Mouse (Mus musculus): ENCODE measurements around the gene Olfr1313. TPM values are rescaled to one million over a fixed set of nuclear protein-coding genes. Genes with fewer than 3 reads are reported as not detected.
"Not testable (repeated sequence)": the region's sequence is repeated elsewhere in the genome, so short reads cannot be mapped to it uniquely, and the experiment has no call there.

Gene Olfr1313
- polyA plus RNA-seq (2015; fragmentation: Nextera tagmentation; extraction: Ambion mirVana) = not detected in 2 replicates

DNA sequence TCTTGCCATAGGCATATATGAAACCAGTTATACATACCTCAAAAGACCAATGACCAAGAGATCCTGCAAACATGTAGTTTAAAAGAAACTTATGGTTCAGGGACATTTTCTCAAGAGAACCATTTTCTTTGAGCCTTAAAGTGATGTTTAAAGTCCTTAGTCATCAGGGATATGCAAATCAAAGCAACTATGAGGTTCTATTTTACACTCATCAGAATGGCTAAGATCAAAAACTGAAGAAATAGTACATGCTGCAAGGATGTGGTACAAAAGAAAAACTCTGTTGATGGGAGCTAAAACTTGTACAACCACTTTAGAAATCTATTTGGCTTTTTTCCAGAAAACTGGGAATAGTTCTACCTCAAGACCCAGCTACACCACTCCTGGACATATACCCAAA lies at the start of gene Olfr1313:
Olfr1313 (minus strand) TSS at position 101 of the 400 bp plus-strand sequence.
- no peaks in the 10 kb centered on the region for H3K27me3 ChIP-seq (ENCODE audit: control insufficient read depth, insufficient read depth, low read length)
- no peaks in the 10 kb centered on the region for H3K36me3 ChIP-seq (ENCODE audit: control insufficient read depth, insufficient read depth, low read length)
- no peak within 1 kb of the TSS for H3K4me2 ChIP-seq (ENCODE audit: low read depth, low read length)
- H3K9me3 ChIP-seq (replicated peaks; ENCODE audit: control insufficient read depth, low read length) = no peaks in the 10 kb centered on the region
- no peak within 1 kb of the TSS for H3K9ac ChIP-seq (ENCODE audit: low read length)
- no peaks in the 10 kb centered on the region for H3K4me1 ChIP-seq (ENCODE audit: control insufficient read depth, insufficient read depth, low read length)
- no peak for ATAC-seq (ENCODE audit: insufficient read depth, low FRiP score)
- H3K4me3 ChIP-seq (replicated peaks; ENCODE audit: low read length) = no peak within 1 kb of the TSS
- no peak within 1 kb of the TSS for H3K27ac ChIP-seq (ENCODE audit: low read length)

DNA sequence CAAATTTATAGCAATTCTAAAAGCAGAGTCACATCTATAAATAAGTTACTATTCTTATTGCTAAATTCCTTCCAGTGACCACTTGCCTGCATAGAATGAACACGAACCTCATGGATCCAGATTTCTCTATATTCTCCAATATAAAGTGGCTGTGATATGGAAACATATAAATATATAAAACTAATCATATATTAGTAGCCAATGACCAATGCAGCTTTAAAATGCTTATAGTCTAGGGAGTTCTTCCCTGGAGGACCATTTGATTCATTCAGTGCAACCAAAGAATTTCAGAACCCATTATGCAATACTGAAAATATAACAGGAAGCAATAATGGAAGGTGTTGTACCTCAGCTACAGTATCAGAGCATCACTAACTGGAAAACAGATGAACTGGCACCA lies 37.7 kb upstream of the Olfr1313 start, which contains the start of gene Olfr1315-ps1:
Olfr1315-ps1 (minus strand) TSS at position 101 of the 400 bp plus-strand sequence.
- ATAC-seq (ENCODE audit: insufficient read depth, low FRiP score) = no peak
- H3K27ac ChIP-seq (ENCODE audit: low read length) = no peak within 1 kb of the TSS
- H3K4me2 ChIP-seq (ENCODE audit: low read depth, low read length) = no peak within 1 kb of the TSS
- H3K4me3 ChIP-seq (replicated peaks; ENCODE audit: low read length) = no peak within 1 kb of the TSS
- H3K4me1 ChIP-seq (ENCODE audit: control insufficient read depth, insufficient read depth, low read length) = no peaks in the 10 kb centered on the region
- 74% methylated on average over 1 of the region's 1 CpGs for WGBS
- no peak within 1 kb of the TSS for H3K9ac ChIP-seq (ENCODE audit: low read length)
- no peaks in the 10 kb centered on the region for H3K36me3 ChIP-seq (ENCODE audit: control insufficient read depth, insufficient read depth, low read length)
- no peaks in the 10 kb centered on the region for H3K27me3 ChIP-seq (ENCODE audit: control insufficient read depth, insufficient read depth, low read length)
- no peaks in the 10 kb centered on the region for H3K9me3 ChIP-seq (replicated peaks; ENCODE audit: control insufficient read depth, low read length)

DNA sequence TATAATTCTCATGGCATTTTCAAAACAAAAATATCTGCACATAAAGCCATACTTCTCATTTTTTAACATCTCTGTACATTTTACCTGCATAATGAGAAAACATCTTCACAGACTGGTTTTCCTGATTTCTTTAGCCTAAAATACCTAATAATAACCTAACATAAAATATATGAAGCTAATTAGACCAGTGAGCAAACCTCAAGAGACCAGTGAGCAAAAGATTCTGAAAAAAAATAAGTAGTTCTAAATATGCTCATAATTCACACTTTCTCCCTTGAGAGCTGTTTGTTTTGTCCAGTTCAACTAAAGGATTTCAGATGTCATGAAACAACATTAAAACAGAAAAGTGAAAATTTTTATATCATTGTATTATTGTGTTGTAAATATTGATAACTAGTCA lies 19.0 kb upstream of the Olfr1313 start, which contains the start of gene Olfr1314:
Olfr1314 (minus strand) TSS at position 101 of the 400 bp plus-strand sequence.
- no peak within 1 kb of the TSS for H3K4me2 ChIP-seq (ENCODE audit: low read depth, low read length)
- no peak within 1 kb of the TSS for H3K27ac ChIP-seq (ENCODE audit: low read length)
- no peak for ATAC-seq (ENCODE audit: insufficient read depth, low FRiP score)
- no peaks in the 10 kb centered on the region for H3K4me1 ChIP-seq (ENCODE audit: control insufficient read depth, insufficient read depth, low read length)
- no peaks in the 10 kb centered on the region for H3K36me3 ChIP-seq (ENCODE audit: control insufficient read depth, insufficient read depth, low read length)
- H3K4me3 ChIP-seq (replicated peaks; ENCODE audit: low read length) = no peak within 1 kb of the TSS
- no peak within 1 kb of the TSS for H3K9ac ChIP-seq (ENCODE audit: low read length)
- H3K9me3 ChIP-seq (replicated peaks; ENCODE audit: control insufficient read depth, low read length) = no peaks in the 10 kb centered on the region
- no peaks in the 10 kb centered on the region for H3K27me3 ChIP-seq (ENCODE audit: control insufficient read depth, insufficient read depth, low read length)

DNA sequence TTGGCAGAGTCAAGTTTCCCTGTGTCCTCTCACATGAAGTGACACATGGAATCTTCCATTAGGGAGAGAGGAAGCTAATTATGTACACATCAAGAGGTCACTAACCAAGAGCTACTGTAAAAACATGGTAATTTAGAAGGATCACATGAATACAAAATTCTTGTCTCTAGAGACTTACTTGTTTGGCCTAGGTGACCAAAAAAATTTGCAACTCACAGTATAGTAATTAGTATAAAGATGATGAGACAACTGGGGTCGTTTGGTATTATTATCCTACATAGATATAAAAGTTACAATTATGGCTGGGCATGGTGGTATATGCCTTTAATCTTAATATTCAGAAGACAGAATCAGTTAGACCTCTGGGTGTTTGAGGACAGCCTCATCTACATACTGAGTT lies 27.5 kb downstream of the Olfr1313 start, which contains the start of gene Olfr1312:
Olfr1312 (minus strand) TSS at position 101 of the 400 bp plus-strand sequence.
- Histone ChIP-seq H3K4me1 (ENCODE audit: control insufficient read depth, insufficient read depth, low read length) (no peaks in the 10 kb centered on the region), H3K27ac (ENCODE audit: low read length) (no peak within 1 kb of the TSS), H3K27me3 (ENCODE audit: control insufficient read depth, insufficient read depth, low read length) (no peaks in the 10 kb centered on the region), H3K9ac (ENCODE audit: low read length) (no peak within 1 kb of the TSS), H3K4me2 (ENCODE audit: low read depth, low read length) (no peak within 1 kb of the TSS), H3K36me3 (ENCODE audit: control insufficient read depth, insufficient read depth, low read length) (no peaks in the 10 kb centered on the region), H3K9me3 (replicated peaks; ENCODE audit: control insufficient read depth, low read length) (no peaks in the 10 kb centered on the region), H3K4me3 (replicated peaks; ENCODE audit: low read length) (no peak within 1 kb of the TSS)
- no peak for ATAC-seq (ENCODE audit: insufficient read depth, low FRiP score)
- 30% methylated on average over 1 of the region's 1 CpGs for WGBS

DNA sequence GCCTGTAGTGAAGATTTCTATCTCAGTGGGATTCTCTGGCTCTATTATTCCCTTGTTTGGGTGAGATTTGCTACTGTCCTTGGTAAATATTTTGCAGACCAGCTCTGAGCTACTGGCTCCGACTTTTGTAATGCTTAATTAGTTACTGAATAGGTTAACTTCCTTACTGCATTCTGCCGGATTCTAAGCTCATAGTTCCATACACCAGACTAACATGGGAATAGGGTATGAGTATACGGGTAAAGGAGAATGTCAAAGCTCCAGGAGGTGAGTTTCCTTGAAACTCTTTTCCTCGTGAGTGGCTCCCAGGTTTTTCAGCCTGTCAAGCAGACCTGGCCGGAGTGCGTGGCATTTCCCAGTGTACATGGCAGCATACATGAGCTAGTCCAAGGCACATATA lies 50.7 kb downstream of the Olfr1313 start:
- not testable (repeated sequence) for H3K9me3 ChIP-seq (replicated peaks; ENCODE audit: control insufficient read depth, low read length); H3K27ac ChIP-seq (ENCODE audit: low read length); ATAC-seq (ENCODE audit: insufficient read depth, low FRiP score); H3K4me3 ChIP-seq (replicated peaks; ENCODE audit: low read length); H3K27me3 ChIP-seq (ENCODE audit: control insufficient read depth, insufficient read depth, low read length); H3K36me3 ChIP-seq (ENCODE audit: control insufficient read depth, insufficient read depth, low read length); H3K4me1 ChIP-seq (ENCODE audit: control insufficient read depth, insufficient read depth, low read length); H3K4me2 ChIP-seq (ENCODE audit: low read depth, low read length); H3K9ac ChIP-seq (ENCODE audit: low read length)
- 41% methylated on average over 6 of the region's 6 CpGs for WGBS

- Histone ChIP-seq H3K4me1 (ENCODE audit: control insufficient read depth, insufficient read depth, low read length) (no peaks in the 10 kb centered on the region), H3K9me3 (replicated peaks; ENCODE audit: control insufficient read depth, low read length) (no peaks in the 10 kb centered on the region), H3K27me3 (ENCODE audit: control insufficient read depth, insufficient read depth, low read length) (no peaks in the 10 kb centered on the region), H3K27ac (ENCODE audit: low read length) (no peak within 1 kb of the TSS), H3K36me3 (ENCODE audit: control insufficient read depth, insufficient read depth, low read length) (no peaks in the 10 kb centered on the region), H3K9ac (ENCODE audit: low read length) (no peak within 1 kb of the TSS), H3K4me3 (replicated peaks; ENCODE audit: low read length) (no peak within 1 kb of the TSS), H3K4me2 (ENCODE audit: low read depth, low read length) (no peak within 1 kb of the TSS)
- ATAC-seq (ENCODE audit: insufficient read depth, low FRiP score) = no peak
- WGBS = 90% methylated on average over 2 of the region's 2 CpGs
These were observed 53.3 kb downstream of the Olfr1313 start, which contains the start of gene Olfr1311 for GRCm38 (mm10) chr2:112024312-112024711. TSS of gene Olfr1311 (minus strand) at chr2:112024412.

Other genes starting within 250 kb of the Olfr1313 start
- not detected in 2 replicates for gene Olfr1305, start 200.7 kb downstream of the Olfr1313 start, polyA plus RNA-seq (2015; fragmentation: Nextera tagmentation; extraction: Ambion mirVana)
- not detected in 2 replicates for gene Olfr1306, start 161.6 kb downstream of the Olfr1313 start, polyA plus RNA-seq (2015; fragmentation: Nextera tagmentation; extraction: Ambion mirVana)
- gene Olfr1307, start 128.4 kb downstream of the Olfr1313 start, polyA plus RNA-seq (2015; fragmentation: Nextera tagmentation; extraction: Ambion mirVana) = not detected in 2 replicates
- not detected in 2 replicates for gene Olfr1308, start 112.9 kb downstream of the Olfr1313 start, polyA plus RNA-seq (2015; fragmentation: Nextera tagmentation; extraction: Ambion mirVana)
- gene Olfr1309, start 87.6 kb downstream of the Olfr1313 start, polyA plus RNA-seq (2015; fragmentation: Nextera tagmentation; extraction: Ambion mirVana) = not detected in 2 replicates
- gene Olfr1310, start 65.1 kb downstream of the Olfr1313 start, polyA plus RNA-seq (2015; fragmentation: Nextera tagmentation; extraction: Ambion mirVana) = not detected in 2 replicates
- not detected in 2 replicates for gene Olfr1311, start 53.4 kb downstream of the Olfr1313 start, polyA plus RNA-seq (2015; fragmentation: Nextera tagmentation; extraction: Ambion mirVana)
- not detected in 2 replicates for gene Olfr1312, start 27.6 kb downstream of the Olfr1313 start, polyA plus RNA-seq (2015; fragmentation: Nextera tagmentation; extraction: Ambion mirVana)
- gene Olfr1314, start 18.9 kb upstream of the Olfr1313 start, polyA plus RNA-seq (2015; fragmentation: Nextera tagmentation; extraction: Ambion mirVana) = not detected in 2 replicates
- not detected in 2 replicates for gene Olfr1315-ps1, start 37.6 kb upstream of the Olfr1313 start, polyA plus RNA-seq (2015; fragmentation: Nextera tagmentation; extraction: Ambion mirVana)
- not detected in 2 replicates for gene Olfr1316, start 57.1 kb upstream of the Olfr1313 start, polyA plus RNA-seq (2015; fragmentation: Nextera tagmentation; extraction: Ambion mirVana)
- gene Olfr1317, start 62.5 kb upstream of the Olfr1313 start, polyA plus RNA-seq (2015; fragmentation: Nextera tagmentation; extraction: Ambion mirVana) = not detected in 2 replicates
- gene Olfr1318, start 76.4 kb upstream of the Olfr1313 start, polyA plus RNA-seq (2015; fragmentation: Nextera tagmentation; extraction: Ambion mirVana) = not detected in 2 replicates
- gene Lpcat4, start 161.6 kb upstream of the Olfr1313 start, polyA plus RNA-seq (2015; fragmentation: Nextera tagmentation; extraction: Ambion mirVana) = 39.7 and 54.7 TPM in 2 replicates
- gene Nutm1, start 181.4 kb upstream of the Olfr1313 start, polyA plus RNA-seq (2015; fragmentation: Nextera tagmentation; extraction: Ambion mirVana) = 0.05 and 0.11 TPM in 2 replicates
- 193 and 215 TPM in 2 replicates for gene Nop10, start 184.1 kb upstream of the Olfr1313 start, polyA plus RNA-seq (2015; fragmentation: Nextera tagmentation; extraction: Ambion mirVana)
- gene Slc12a6, start 188.0 kb upstream of the Olfr1313 start, polyA plus RNA-seq (2015; fragmentation: Nextera tagmentation; extraction: Ambion mirVana) = 14.6 and 15.1 TPM in 2 replicates
- gene Gm21985, start 188.5 kb upstream of the Olfr1313 start, polyA plus RNA-seq (2015; fragmentation: Nextera tagmentation; extraction: Ambion mirVana) = not detected in 2 replicates

Data from stomach, embryonic 16.5 days (tissue).